Mouse (Mus musculus) ES-E14 (cell line): ENCODE measurements around the gene Slc9a1. TPM values are rescaled to one million over a fixed set of nuclear protein-coding genes. Genes with fewer than 3 reads are reported as not detected.

Experiments used
- DNase-seq: peaks from one replicate; pipeline ENCODE4 v3.0.0-alpha.2; 2013; ENCODE audit warnings: low read depth, low spot score
- H3K27ac ChIP-seq: 2 replicates; pipeline ENCODE4 v1.5.1; 2012; ENCODE audit warnings: low read depth, mild to moderate bottlenecking, low read length, moderate library complexity, mixed read lengths; ENCODE audit not compliant: poor library complexity, insufficient read depth, severe bottlenecking
- H3K36me3 ChIP-seq: 2 replicates; pipeline ENCODE4 v1.6.1; 2012; ENCODE audit warnings: mild to moderate bottlenecking, low read length, moderate library complexity, mixed read lengths; ENCODE audit not compliant: control insufficient read depth, poor library complexity, insufficient read depth, severe bottlenecking
- H3K4me1 ChIP-seq, 2 experiments: fragments of 150-350 bp in 1 of 2; sonication (generic) in 1 of 2; 2 replicates each; pipeline ENCODE4 v1.6.1; 2012; ENCODE audit warnings: low read length in 2 of 2, mild to moderate bottlenecking in 1 of 2, mixed read lengths in 1 of 2; ENCODE audit not compliant: control insufficient read depth in 2 of 2, insufficient read depth in 2 of 2, poor library complexity in 1 of 2
- H3K4me3 ChIP-seq, 2 experiments: fragments of 150-350 bp in 1 of 2; sonication (generic) in 1 of 2; 2 replicates each; pipeline ENCODE4 v1.5.1; 2012; ENCODE audit warnings: low read length in 2 of 2, low read depth in 1 of 2, mild to moderate bottlenecking in 1 of 2, mixed read lengths in 1 of 2; ENCODE audit not compliant: insufficient read depth in 1 of 2, poor library complexity in 1 of 2, severe bottlenecking in 1 of 2
- H3K9ac ChIP-seq: 2 replicates; pipeline ENCODE4 v1.6.1; 2012; ENCODE audit warnings: low read depth, mild to moderate bottlenecking, low read length, mixed read lengths; ENCODE audit not compliant: poor library complexity, insufficient read depth, severe bottlenecking
- H3K9me3 ChIP-seq: fragments of 150-350 bp; sonication (generic); 2 replicates; pipeline ENCODE4 v1.6.1; 2012; ENCODE audit warnings: low read depth, mild to moderate bottlenecking, low read length; ENCODE audit not compliant: control insufficient read depth, insufficient read depth
- CHD2 ChIP-seq: IDR thresholded peaks from 2 replicates; pipeline ENCODE4 v1.6.1; 2014; ENCODE audit warnings: mild to moderate bottlenecking, low read depth, low read length, inconsistent platforms
- HCFC1 ChIP-seq: IDR thresholded peaks from 2 replicates; pipeline ENCODE4 v1.6.1; 2012; ENCODE audit warnings: low read length, inconsistent platforms, borderline replicate concordance; ENCODE audit not compliant: insufficient read depth
- MAFK ChIP-seq: IDR thresholded peaks from 2 replicates; pipeline ENCODE4 v1.6.1; 2014; ENCODE audit warnings: mild to moderate bottlenecking, low read depth, low read length, inconsistent platforms; ENCODE audit not compliant: insufficient read depth
- ZC3H11A ChIP-seq: IDR thresholded peaks from 2 replicates; pipeline ENCODE4 v1.6.1; 2012; ENCODE audit warnings: low read depth, mild to moderate bottlenecking, inconsistent platforms, low read length, borderline replicate concordance
- ZNF384 ChIP-seq: IDR thresholded peaks from 2 replicates; pipeline ENCODE4 v1.6.1; 2012; ENCODE audit warnings: low read depth, low read length, inconsistent platforms
- in situ Hi-C, 2 experiments: fragments of 600-800 bp; cut with MboI; formaldehyde crosslinking; loops; one replicate each; pipeline ENCODE4 v1.15.1; 2025; ENCODE audit warnings: low sequenced_read_pairs in 2 of 2, inconsistent platforms in 1 of 2; ENCODE audit not compliant: unreplicated experiment in 2 of 2
- total RNA-seq: library from RNA; depleted of rRNA; stranded (reverse); fragments of 300-350 nt; gene quantifications from 2 replicates; pipeline ENCODE4 v1.2.3, GENCODE M21; 2012

The Slc9a1 gene
- total RNA-seq, 1 experiment: 24.9 TPM

DNA sequence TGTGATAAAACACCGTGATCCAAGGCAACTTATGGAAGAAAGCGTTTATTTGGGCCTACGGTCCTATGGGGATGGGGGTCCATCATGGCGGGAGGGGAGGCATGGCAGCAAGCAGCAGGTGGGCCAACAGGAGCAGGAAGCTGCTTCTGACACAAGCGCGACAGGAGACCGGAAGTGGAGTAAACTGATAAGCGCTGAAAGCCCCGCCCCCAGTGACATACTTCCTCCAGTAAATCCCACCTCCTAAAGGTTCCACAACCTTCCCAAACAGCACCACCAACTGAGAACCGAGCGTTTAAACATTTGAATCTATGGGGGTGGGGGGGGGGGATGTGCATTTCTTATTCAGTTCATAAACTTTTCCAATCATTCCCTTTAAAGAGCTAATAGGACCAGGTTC, 66.4 kb downstream of the Slc9a1 start:
- Histone ChIP-seq H3K4me3 (no peak overlapping the region), H3K4me1 (peaks cover 4 to 10% of the 10 kb centered on the region in 2 experiments; a peak in 1 of 4 replicates), H3K27ac (no peak overlapping the region), H3K9ac (no peak overlapping the region), H3K36me3 (no peaks in the 10 kb centered on the region), H3K9me3 (no peaks in the 10 kb centered on the region)
- in situ Hi-C loops: no loop called here
- DNase-seq: no peak
- TF ChIP-seq CHD2 (no peak), HCFC1 (no peak), ZNF384 (no peak), ZC3H11A (no peak), MAFK (no peak)

DNA sequence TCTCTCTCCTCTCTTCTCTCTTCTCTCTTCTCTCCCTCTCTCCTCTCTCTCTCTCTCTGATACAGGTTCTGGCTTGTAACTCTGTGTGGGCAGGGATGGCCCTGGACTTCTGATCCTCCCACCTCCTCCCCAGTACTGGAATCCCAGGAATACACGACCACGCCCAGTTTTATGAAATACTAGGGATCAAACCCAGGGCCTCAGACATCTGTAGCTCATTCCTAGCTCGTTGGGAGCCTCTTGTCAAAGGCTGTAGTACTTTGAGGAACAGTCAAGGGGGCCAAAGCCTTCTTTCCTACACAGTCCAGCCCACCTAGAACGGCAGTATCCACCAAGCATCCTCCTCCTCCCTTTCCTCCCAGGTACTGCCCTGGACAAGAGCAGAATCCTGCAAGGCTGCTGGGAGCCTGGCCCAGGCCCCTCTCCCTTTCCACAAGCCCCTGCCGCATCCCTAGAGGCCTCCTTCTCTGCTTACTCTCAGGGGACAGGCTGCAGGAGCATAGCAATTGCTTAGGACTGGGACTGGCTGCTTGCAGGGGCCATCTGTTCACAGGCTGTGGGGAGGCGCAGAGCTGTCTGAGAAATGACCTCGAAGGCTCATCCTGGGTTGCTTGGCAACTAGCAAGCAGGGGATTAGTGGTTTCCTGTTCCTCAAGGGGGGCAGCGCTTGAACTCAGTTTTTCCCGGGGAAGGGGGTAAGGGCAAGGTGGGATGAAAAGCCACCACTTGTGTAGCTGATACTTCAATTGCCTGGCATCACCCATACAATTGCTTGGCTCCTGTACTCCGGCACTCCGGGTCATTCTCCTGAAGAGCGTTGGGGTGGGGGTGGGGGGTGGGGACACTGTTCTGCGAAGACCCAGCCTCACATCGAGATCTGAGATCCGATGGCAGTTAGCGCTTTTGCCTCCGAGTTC, 70.2 kb downstream of the Slc9a1 start:
- peaks cover 6 to 17% of the 10 kb centered on the region in 2 experiments; a peak in 3 of 4 replicates for H3K4me1 ChIP-seq
- H3K9ac ChIP-seq: 0 out of 2 replicates have a peak overlapping the region, but pooled peaks have one; percentile 16
- in situ Hi-C loops: no loop called here
- DNase-seq: no peak
- H3K9me3 ChIP-seq: no peaks in the 10 kb centered on the region
- no peaks in the 10 kb centered on the region for H3K36me3 ChIP-seq
- TF ChIP-seq MAFK: no peak
- no peak for TF ChIP-seq CHD2
- no peak for TF ChIP-seq ZNF384
- no peak for TF ChIP-seq HCFC1
- no peak for TF ChIP-seq ZC3H11A
- no peak overlapping the region for H3K4me3 ChIP-seq
- peak overlapping the region; percentile 59; the same call in 1 of the 2 replicates for H3K27ac ChIP-seq

DNA sequence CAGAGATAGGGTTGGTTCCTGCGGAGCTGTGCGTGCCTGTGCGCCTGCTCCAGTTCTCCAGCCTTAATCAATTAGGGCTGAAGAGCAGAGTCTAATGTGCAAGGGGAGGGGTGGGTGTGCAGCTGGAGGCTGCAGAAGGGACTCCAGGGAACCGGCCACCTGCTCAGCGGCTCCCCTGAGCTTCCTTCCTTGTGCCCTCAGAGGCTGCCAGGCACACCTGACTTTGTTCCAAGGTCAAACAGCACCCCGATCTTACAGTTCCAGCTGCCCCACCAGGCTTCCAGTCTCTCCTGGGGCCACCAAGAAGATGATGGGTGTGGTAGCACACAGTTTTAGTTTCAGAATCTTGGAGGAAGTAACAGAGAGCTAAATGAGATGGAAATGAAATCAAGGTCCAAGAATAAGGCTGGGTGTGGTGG, 70.9 kb downstream of the Slc9a1 start:
- Histone ChIP-seq H3K27ac (peak overlapping the region; percentile 59; the same call in 1 of the 2 replicates), H3K36me3 (no peaks in the 10 kb centered on the region), H3K4me1 (peaks cover 6 to 19% of the 10 kb centered on the region in 2 experiments; a peak in 3 of 4 replicates), H3K4me3 (no peak overlapping the region), H3K9ac (0 out of 2 replicates have a peak overlapping the region, but pooled peaks have one; percentile 16), H3K9me3 (no peaks in the 10 kb centered on the region)
- in situ Hi-C loops: no loop called here
- TF ChIP-seq ZC3H11A: no peak
- no peak for TF ChIP-seq HCFC1
- TF ChIP-seq CHD2: no peak
- TF ChIP-seq MAFK: no peak
- TF ChIP-seq ZNF384: no peak
- no peak for DNase-seq

DNA sequence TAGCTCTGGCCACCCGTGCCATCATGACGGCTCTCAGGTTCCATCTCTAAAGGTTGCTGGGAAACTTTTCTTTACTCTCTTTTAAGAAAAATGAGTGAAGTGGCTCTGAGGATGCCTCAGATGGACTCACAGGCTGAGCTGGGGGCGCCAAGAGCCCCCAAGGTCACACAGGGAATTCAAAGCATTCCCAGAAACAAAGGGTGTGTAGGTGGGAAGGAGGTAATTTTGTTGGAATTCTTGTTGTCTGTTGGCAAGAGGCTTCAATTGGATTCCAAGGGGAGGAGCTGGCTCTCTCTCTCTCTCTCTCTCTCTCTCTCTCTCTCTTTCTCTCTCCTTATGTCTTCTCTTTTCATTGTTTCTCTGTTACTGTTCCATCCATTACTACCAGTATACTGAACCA, 72.7 kb downstream of the Slc9a1 start:
- H3K4me1 ChIP-seq: peaks cover 8 to 24% of the 10 kb centered on the region in 2 experiments
- no peaks in the 10 kb centered on the region for H3K9me3 ChIP-seq
- H3K36me3 ChIP-seq: no peaks in the 10 kb centered on the region
- in situ Hi-C loops: no loop called here
- DNase-seq: no peak
- no peak overlapping the region for H3K4me3 ChIP-seq
- H3K9ac ChIP-seq: no peak overlapping the region; the same call in 1 of the 2 replicates
- H3K27ac ChIP-seq: peak overlapping the region; percentile 6; the same call in 1 of the 2 replicates
- TF ChIP-seq ZNF384 (no peak), CHD2 (no peak), MAFK (no peak), HCFC1 (no peak), ZC3H11A (no peak)
